Mouse (Mus musculus) liver, postnatal 0 days (tissue): ENCODE measurements around the gene Tmod2. TPM values are rescaled to one million over a fixed set of nuclear protein-coding genes. Genes with fewer than 3 reads are reported as not detected.

Experiments
- ATAC-seq: fragments of 200-750 bp; cut with Nextera tagmentation; 2 replicates; pipeline ENCODE4 v1.8.0; 2017; ENCODE audit warnings: mild to moderate bottlenecking, moderate library complexity
- DNase-seq: peaks from one replicate; pipeline ENCODE4 v3.0.0-alpha.2; 2016
- H3K27ac ChIP-seq: fragments of 300-500 bp; sonication (generic); 2 replicates; pipeline ENCODE4 v1.5.1; 2014; ENCODE audit warnings: antibody characterized with exemption, moderate library complexity, mild to moderate bottlenecking, low read depth
- H3K27me3 ChIP-seq: fragments of 300-500 bp; sonication (generic); 2 replicates; pipeline ENCODE4 v1.6.1; 2014; ENCODE audit warnings: low read length, control low read depth, mixed read lengths; ENCODE audit not compliant: insufficient read depth
- H3K36me3 ChIP-seq: fragments of 300-500 bp; sonication (generic); replicated peaks from 2 replicates; pipeline ENCODE4 v1.6.1; 2014; ENCODE audit warnings: mild to moderate bottlenecking, control low read depth, low read length, moderate library complexity, mixed read lengths; ENCODE audit not compliant: insufficient read depth
- H3K4me1 ChIP-seq: fragments of 300-500 bp; sonication (generic); 2 replicates; pipeline ENCODE4 v1.6.1; 2014; ENCODE audit warnings: antibody characterized with exemption, mild to moderate bottlenecking, control low read depth; ENCODE audit not compliant: insufficient read depth
- H3K4me2 ChIP-seq: fragments of 300-500 bp; sonication (generic); 2 replicates; pipeline ENCODE4 v1.6.1; 2014; ENCODE audit warnings: low read depth, mild to moderate bottlenecking, low read length, moderate library complexity, mixed read lengths
- H3K4me3 ChIP-seq: fragments of 300-500 bp; sonication (generic); 2 replicates; pipeline ENCODE4 v1.5.1; 2014; ENCODE audit warnings: low read depth, low read length
- H3K9ac ChIP-seq: fragments of 300-500 bp; sonication (generic); replicated peaks from 2 replicates; pipeline ENCODE4 v1.6.1; 2014; ENCODE audit warnings: mild to moderate bottlenecking, moderate library complexity
- H3K9me3 ChIP-seq: fragments of 300-500 bp; sonication (generic); 2 replicates; pipeline ENCODE4 v1.6.1; 2016; ENCODE audit warnings: mild to moderate bottlenecking, control low read depth, low read length, mixed read lengths
- CTCF ChIP-seq: sonication (generic); IDR thresholded peaks from 2 replicates; pipeline ENCODE4 v1.5.1; 2016; ENCODE audit warnings: antibody characterized with exemption, low read depth
- EP300 ChIP-seq: IDR thresholded peaks from 2 replicates; pipeline ENCODE4 v1.6.1; 2016; ENCODE audit warnings: antibody characterized with exemption, low read depth, mild to moderate bottlenecking
- WGBS: fragments of 180-500 bp; shearing (Covaris S2); extraction: QIAGEN DNeasy Blood & Tissue Kit; methylation state at CpG from one replicate; pipeline ENCODE4 v1.1.7; 2014; ENCODE audit not compliant: insufficient replicate concordance; 5-methylcytosine and 5-hydroxymethylcytosine counted together
- polyA plus RNA-seq: library from polyadenylated mRNA; unstranded; fragments of >200 nt; fragmentation: Nextera tagmentation; extraction: Ambion mirVana; gene quantifications from 2 replicates; pipeline ENCODE4 v1.2.1, GENCODE M21; 2015

Tmod2 gene
- polyA plus RNA-seq, 1 experiment from 2014 or later: 0.25 TPM

- H3K4me2 ChIP-seq: no peak overlapping the region
- no peaks in the 10 kb centered on the region for H3K9me3 ChIP-seq
- TF ChIP-seq CTCF (no peak), EP300 (no peak)
- no peak for DNase-seq
- ATAC-seq: no peak
- WGBS: 84% methylated on average over 8 of the region's 8 CpGs
- no peaks in the 10 kb centered on the region for H3K27me3 ChIP-seq
- H3K9ac ChIP-seq: no peak overlapping the region
- H3K36me3 ChIP-seq: no peaks in the 10 kb centered on the region
- H3K4me1 ChIP-seq: no peaks in the 10 kb centered on the region
- no peak overlapping the region for H3K4me3 ChIP-seq
- H3K27ac ChIP-seq: no peak overlapping the region
Observed at GRCm38 (mm10) chr9:75633603-75634002, 22.5 kb upstream of the Tmod2 start.

GRCm38 (mm10) chr9:75632902-75633301 is 21.8 kb upstream of the Tmod2 start:
- WGBS: 35% methylated on average over 1 of the region's 1 CpGs
- H3K27me3 ChIP-seq: no peaks in the 10 kb centered on the region
- TF ChIP-seq CTCF: peak; percentile 56
- no peak for TF ChIP-seq EP300
- H3K27ac ChIP-seq: no peak overlapping the region
- ATAC-seq (no peak), DNase-seq (peak; percentile 25)
- no peaks in the 10 kb centered on the region for H3K4me1 ChIP-seq
- H3K9ac ChIP-seq: no peak overlapping the region
- no peaks in the 10 kb centered on the region for H3K9me3 ChIP-seq
- no peaks in the 10 kb centered on the region for H3K36me3 ChIP-seq
- no peak overlapping the region for H3K4me3 ChIP-seq
- H3K4me2 ChIP-seq: no peak overlapping the region

GRCm38 (mm10) chr9:75632111-75632510 is 21.0 kb upstream of the Tmod2 start:
- H3K27ac ChIP-seq: no peak overlapping the region
- H3K4me3 ChIP-seq: no peak overlapping the region
- no peaks in the 10 kb centered on the region for H3K4me1 ChIP-seq
- WGBS: 72% methylated on average over 10 of the region's 10 CpGs
- H3K4me2 ChIP-seq: no peak overlapping the region
- TF ChIP-seq EP300 (no peak), CTCF (no peak)
- ATAC-seq: no peak
- DNase-seq: no peak
- H3K9me3 ChIP-seq: no peaks in the 10 kb centered on the region
- no peak overlapping the region for H3K9ac ChIP-seq
- H3K36me3 ChIP-seq: no peaks in the 10 kb centered on the region
- no peaks in the 10 kb centered on the region for H3K27me3 ChIP-seq

DNA sequence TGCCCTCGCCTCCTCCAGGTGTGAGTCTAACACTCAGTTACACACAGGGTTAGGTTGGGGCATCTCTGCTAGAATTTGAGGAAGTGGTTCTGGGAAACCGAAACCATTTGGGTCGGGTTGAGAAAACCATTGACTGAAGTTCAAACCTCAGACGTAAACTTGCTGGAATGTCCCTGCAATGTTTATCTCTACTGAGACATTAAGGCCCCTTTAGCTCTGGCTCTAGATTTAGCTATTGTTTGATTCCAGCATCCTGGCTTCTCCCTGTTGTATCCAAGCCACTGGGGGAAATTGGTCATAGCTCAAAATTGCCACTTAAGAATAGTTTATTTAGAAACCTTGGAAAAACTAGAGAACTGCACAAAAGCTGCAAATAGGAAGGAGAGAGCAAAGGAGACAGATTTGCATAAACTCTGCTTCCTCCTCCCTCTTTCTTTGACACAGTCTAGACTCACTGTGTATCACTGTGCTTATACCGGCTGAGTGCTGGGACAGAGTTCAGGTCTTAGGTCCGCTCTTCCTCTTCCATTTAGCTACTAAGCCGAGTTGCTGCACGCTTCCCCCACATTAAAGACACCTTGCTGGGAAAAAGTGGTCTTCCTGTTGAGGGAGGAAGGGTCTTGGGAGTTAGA is 19.8 kb upstream of the Tmod2 start:
- DNase-seq: no peak
- Histone ChIP-seq H3K36me3 (no peaks in the 10 kb centered on the region), H3K4me2 (no peak overlapping the region), H3K9me3 (no peaks in the 10 kb centered on the region), H3K27ac (no peak overlapping the region), H3K27me3 (peaks cover 11% of the 10 kb centered on the region), H3K9ac (no peak overlapping the region), H3K4me3 (no peak overlapping the region), H3K4me1 (no peaks in the 10 kb centered on the region)
- ATAC-seq: no peak
- TF ChIP-seq EP300 (no peak), CTCF (no peak)
- 62% methylated on average over 8 of the region's 8 CpGs for WGBS

GRCm38 (mm10) chr9:75626308-75626604 is 15.1 kb upstream of the Tmod2 start:
- Histone ChIP-seq H3K27ac (peak overlapping the region; percentile 60; the same call in 1 of the 2 replicates), H3K4me1 (peaks cover 4% of the 10 kb centered on the region; the same call in 1 of the 2 replicates), H3K9ac (peak overlapping the region; percentile 57), H3K4me2 (peak overlapping the region; percentile 89), H3K36me3 (no peaks in the 10 kb centered on the region), H3K4me3 (peak overlapping the region; percentile 60), H3K27me3 (peaks cover 25% of the 10 kb centered on the region), H3K9me3 (no peaks in the 10 kb centered on the region)
- TF ChIP-seq CTCF (no peak), EP300 (no peak)
- peak; percentile 87 for ATAC-seq
- 1% methylated on average over 14 of the region's 14 CpGs for WGBS
- DNase-seq: no peak

- DNase-seq (peak; percentile 64), ATAC-seq (peak; percentile 75)
- peak within 1 kb of the TSS; percentile 60 for H3K4me3 ChIP-seq
- peaks cover 4% of the 10 kb centered on the region; the same call in 1 of the 2 replicates for H3K4me1 ChIP-seq
- H3K36me3 ChIP-seq: no peaks in the 10 kb centered on the region
- no peaks in the 10 kb centered on the region for H3K9me3 ChIP-seq
- H3K4me2 ChIP-seq: peak within 1 kb of the TSS; percentile 89
- peak within 1 kb of the TSS; percentile 60; the same call in 1 of the 2 replicates for H3K27ac ChIP-seq
- TF ChIP-seq CTCF (no peak), EP300 (no peak)
- peaks cover 25% of the 10 kb centered on the region for H3K27me3 ChIP-seq
- WGBS: 0% methylated on average over 42 of the region's 94 CpGs
- H3K9ac ChIP-seq: peak within 1 kb of the TSS; percentile 57
Observed at GRCm38 (mm10) chr9:75625556-75626307, 14.6 kb upstream of the Tmod2 start, which contains the start of gene Lysmd2. TSS of gene Lysmd2 (plus strand) at chr9:75625741.
